Mouse (Mus musculus): ENCODE data around the gene Rhof. TPM values are rescaled to one million over a fixed set of nuclear protein-coding genes. Genes with fewer than 3 reads are reported as not detected.

The Rhof gene
- polyA plus RNA-seq, 1 experiment = 32.3 TPM

GRCm38 (mm10) chr5:123125105-123125504 lies 7.4 kb downstream of the Rhof start:
- TF ChIP-seq POLR2A (IDR thresholded peaks at IDR 0.05; ENCODE audit: borderline replicate concordance, insufficient read depth, low read length) = no peak
- no peak for TF ChIP-seq CTCF (IDR thresholded peaks at IDR 0.05; ENCODE audit: borderline replicate concordance, insufficient read depth, low read depth, low read length)
- Histone ChIP-seq H3K4me1 (ENCODE audit: control insufficient read depth, insufficient read depth, low read length) (no peaks in the 10 kb centered on the region), H3K4me3 (replicated peaks; ENCODE audit: insufficient read depth, low read depth, low read length) (no peak overlapping the region), H3K27me3 (ENCODE audit: control insufficient read depth, insufficient read depth, low read length) (no peaks in the 10 kb centered on the region), H3K27ac (ENCODE audit: insufficient read depth, low read length) (no peak overlapping the region)
- no peak for DNase-seq
- 89% methylated on average over 6 of the region's 6 CpGs for WGBS

- WGBS = 88% methylated on average over 4 of the region's 4 CpGs
- peak in 1 of 2 experiments; percentile 33 for DNase-seq
- Histone ChIP-seq H3K4me3 (replicated peaks; ENCODE audit: insufficient read depth, low read depth, low read length) (no peak overlapping the region), H3K27me3 (ENCODE audit: control insufficient read depth, insufficient read depth, low read length) (no peaks in the 10 kb centered on the region), H3K27ac (ENCODE audit: insufficient read depth, low read length) (no peak overlapping the region), H3K4me1 (ENCODE audit: control insufficient read depth, insufficient read depth, low read length) (no peaks in the 10 kb centered on the region)
- TF ChIP-seq POLR2A (IDR thresholded peaks at IDR 0.05; ENCODE audit: borderline replicate concordance, insufficient read depth, low read length) (no peak), CTCF (IDR thresholded peaks at IDR 0.05; ENCODE audit: borderline replicate concordance, insufficient read depth, low read depth, low read length) (peak; percentile 47; the same call in 1 of the 2 replicates)
These were observed 10.3 kb downstream of the Rhof start for GRCm38 (mm10) chr5:123122181-123122580.

GRCm38 (mm10) chr5:123120624-123121215 lies 11.8 kb downstream of the Rhof start:
- Histone ChIP-seq H3K27me3 (ENCODE audit: control insufficient read depth, insufficient read depth, low read length) (no peaks in the 10 kb centered on the region), H3K4me3 (replicated peaks; ENCODE audit: insufficient read depth, low read depth, low read length) (no peak overlapping the region), H3K4me1 (ENCODE audit: control insufficient read depth, insufficient read depth, low read length) (no peaks in the 10 kb centered on the region), H3K27ac (ENCODE audit: insufficient read depth, low read length) (no peak overlapping the region)
- 46% methylated on average over 7 of the region's 7 CpGs for WGBS
- TF ChIP-seq POLR2A (IDR thresholded peaks at IDR 0.05; ENCODE audit: borderline replicate concordance, insufficient read depth, low read length) (no peak), CTCF (IDR thresholded peaks at IDR 0.05; ENCODE audit: borderline replicate concordance, insufficient read depth, low read depth, low read length) (no peak)
- no peak for DNase-seq

- H3K4me1 ChIP-seq (ENCODE audit: control insufficient read depth, insufficient read depth, low read length) = no peaks in the 10 kb centered on the region
- H3K27me3 ChIP-seq (ENCODE audit: control insufficient read depth, insufficient read depth, low read length) = no peaks in the 10 kb centered on the region
- DNase-seq = no peak
- H3K27ac ChIP-seq (ENCODE audit: insufficient read depth, low read length) = no peak overlapping the region
- TF ChIP-seq POLR2A (IDR thresholded peaks at IDR 0.05; ENCODE audit: borderline replicate concordance, insufficient read depth, low read length) = no peak
- TF ChIP-seq CTCF (IDR thresholded peaks at IDR 0.05; ENCODE audit: borderline replicate concordance, insufficient read depth, low read depth, low read length) = no peak
- no peak overlapping the region for H3K4me3 ChIP-seq (replicated peaks; ENCODE audit: insufficient read depth, low read depth, low read length)
- WGBS = 52% methylated on average over 10 of the region's 10 CpGs
These were observed 13.7 kb downstream of the Rhof start for GRCm38 (mm10) chr5:123118826-123119225.

GRCm38 (mm10) chr5:123117773-123118172 lies 14.7 kb downstream of the Rhof start:
- Histone ChIP-seq H3K27me3 (ENCODE audit: control insufficient read depth, insufficient read depth, low read length) (no peaks in the 10 kb centered on the region), H3K4me3 (replicated peaks; ENCODE audit: insufficient read depth, low read depth, low read length) (no peak overlapping the region), H3K27ac (ENCODE audit: insufficient read depth, low read length) (no peak overlapping the region), H3K4me1 (ENCODE audit: control insufficient read depth, insufficient read depth, low read length) (no peaks in the 10 kb centered on the region)
- DNase-seq = no peak
- 87% methylated on average over 8 of the region's 8 CpGs for WGBS
- TF ChIP-seq CTCF (IDR thresholded peaks at IDR 0.05; ENCODE audit: borderline replicate concordance, insufficient read depth, low read depth, low read length) = no peak
- no peak for TF ChIP-seq POLR2A (IDR thresholded peaks at IDR 0.05; ENCODE audit: borderline replicate concordance, insufficient read depth, low read length)

GRCm38 (mm10) chr5:123117257-123117656 lies 15.2 kb downstream of the Rhof start:
- H3K4me3 ChIP-seq (replicated peaks; ENCODE audit: insufficient read depth, low read depth, low read length) = no peak overlapping the region
- WGBS = 17% methylated on average over 10 of the region's 10 CpGs
- H3K27me3 ChIP-seq (ENCODE audit: control insufficient read depth, insufficient read depth, low read length) = no peaks in the 10 kb centered on the region
- no peak for TF ChIP-seq POLR2A (IDR thresholded peaks at IDR 0.05; ENCODE audit: borderline replicate concordance, insufficient read depth, low read length)
- peak; percentile 76 for TF ChIP-seq CTCF (IDR thresholded peaks at IDR 0.05; ENCODE audit: borderline replicate concordance, insufficient read depth, low read depth, low read length)
- DNase-seq = peak; percentile 70 to 78
- H3K27ac ChIP-seq (ENCODE audit: insufficient read depth, low read length) = no peak overlapping the region
- H3K4me1 ChIP-seq (ENCODE audit: control insufficient read depth, insufficient read depth, low read length) = no peaks in the 10 kb centered on the region

- DNase-seq = no peak
- no peaks in the 10 kb centered on the region for H3K27me3 ChIP-seq (ENCODE audit: control insufficient read depth, insufficient read depth, low read length)
- 67% methylated on average over 8 of the region's 8 CpGs for WGBS
- TF ChIP-seq POLR2A (IDR thresholded peaks at IDR 0.05; ENCODE audit: borderline replicate concordance, insufficient read depth, low read length) = no peak
- TF ChIP-seq CTCF (IDR thresholded peaks at IDR 0.05; ENCODE audit: borderline replicate concordance, insufficient read depth, low read depth, low read length) = no peak
- no peak overlapping the region for H3K27ac ChIP-seq (ENCODE audit: insufficient read depth, low read length)
- no peak overlapping the region for H3K4me3 ChIP-seq (replicated peaks; ENCODE audit: insufficient read depth, low read depth, low read length)
- H3K4me1 ChIP-seq (ENCODE audit: control insufficient read depth, insufficient read depth, low read length) = no peaks in the 10 kb centered on the region
These were observed 16.4 kb downstream of the Rhof start for GRCm38 (mm10) chr5:123116080-123116479.

GRCm38 (mm10) chr5:123114924-123115323 lies 17.6 kb downstream of the Rhof start:
- H3K4me3 ChIP-seq (replicated peaks; ENCODE audit: insufficient read depth, low read depth, low read length) = no peak overlapping the region
- no peak for DNase-seq
- TF ChIP-seq POLR2A (IDR thresholded peaks at IDR 0.05; ENCODE audit: borderline replicate concordance, insufficient read depth, low read length) (no peak), CTCF (IDR thresholded peaks at IDR 0.05; ENCODE audit: borderline replicate concordance, insufficient read depth, low read depth, low read length) (peak; percentile 41; the same call in 1 of the 2 replicates)
- H3K4me1 ChIP-seq (ENCODE audit: control insufficient read depth, insufficient read depth, low read length) = peaks cover 4% of the 10 kb centered on the region; the same call in 1 of the 2 replicates
- 32% methylated on average over 7 of the region's 7 CpGs for WGBS
- H3K27ac ChIP-seq (ENCODE audit: insufficient read depth, low read length) = no peak overlapping the region
- no peaks in the 10 kb centered on the region for H3K27me3 ChIP-seq (ENCODE audit: control insufficient read depth, insufficient read depth, low read length)

Measured in cerebellum, adult 2 months (tissue).